Mouse (Mus musculus) R1 (cell line): ENCODE results near the gene Necap2.

Source experiments
- DNase-seq: peaks from one replicate; pipeline ENCODE4 v3.0.0-alpha.2; 2018; ENCODE audit warnings: low read depth, low spot score

The Necap2 gene

GRCm38 (mm10) chr4:141033606-141034549 is 44.3 kb downstream of the Necap2 start:
- no peak for DNase-seq

DNA sequence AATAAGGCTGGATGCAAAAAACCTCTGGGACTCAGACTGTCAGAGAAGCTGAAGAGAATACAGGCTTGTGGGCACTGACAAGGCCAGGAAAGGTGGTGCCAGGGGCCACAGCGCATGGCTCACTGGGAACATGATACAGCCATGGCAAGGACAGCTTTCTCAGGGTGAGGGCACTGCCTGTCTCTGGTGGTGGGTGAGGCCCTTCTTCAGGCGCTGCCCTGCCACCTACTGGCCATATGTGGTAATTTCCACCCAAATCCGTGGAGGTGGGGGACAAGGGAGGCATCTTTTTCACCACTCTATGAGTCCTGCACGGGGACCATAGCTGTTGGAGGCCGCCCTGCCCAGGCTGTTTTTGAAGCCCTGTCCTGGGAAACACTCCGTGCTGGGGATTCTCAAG is 46.4 kb downstream of the Necap2 start:
- DNase-seq, result peak; percentile 66

DNA sequence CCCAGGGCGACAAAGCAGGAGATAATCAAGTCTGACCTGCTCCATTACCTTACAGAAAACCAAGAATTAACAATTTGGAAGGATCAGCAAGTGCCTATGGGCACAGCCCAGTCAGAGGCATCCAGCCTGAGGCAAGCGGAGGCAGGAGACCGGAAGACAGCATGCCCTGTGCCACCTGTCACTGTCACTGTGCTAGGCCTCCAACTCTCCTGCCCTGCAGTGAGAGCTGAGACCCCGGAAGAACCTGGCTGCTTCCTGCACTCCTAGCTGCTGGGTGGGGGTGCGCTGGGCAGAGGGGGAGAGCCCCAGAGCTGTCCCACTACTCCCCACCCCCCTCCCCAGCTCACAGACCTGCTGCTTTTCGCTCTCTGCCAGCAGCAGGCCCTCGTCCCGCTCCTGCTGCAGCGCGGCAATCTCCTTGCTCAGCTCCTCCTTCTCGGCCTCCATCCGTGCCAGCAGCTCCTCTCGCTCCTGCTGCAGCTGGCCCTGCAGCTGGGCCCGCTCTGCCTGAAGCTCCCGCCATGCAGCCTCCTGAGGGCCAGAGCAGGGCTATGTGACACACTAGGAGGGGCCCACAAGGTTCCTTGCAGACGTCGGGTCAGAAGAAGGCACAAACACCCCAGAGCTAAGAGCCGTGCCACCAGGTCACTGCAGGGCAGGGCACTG is 47.5 kb downstream of the Necap2 start:
- DNase-seq, result no peak

DNA sequence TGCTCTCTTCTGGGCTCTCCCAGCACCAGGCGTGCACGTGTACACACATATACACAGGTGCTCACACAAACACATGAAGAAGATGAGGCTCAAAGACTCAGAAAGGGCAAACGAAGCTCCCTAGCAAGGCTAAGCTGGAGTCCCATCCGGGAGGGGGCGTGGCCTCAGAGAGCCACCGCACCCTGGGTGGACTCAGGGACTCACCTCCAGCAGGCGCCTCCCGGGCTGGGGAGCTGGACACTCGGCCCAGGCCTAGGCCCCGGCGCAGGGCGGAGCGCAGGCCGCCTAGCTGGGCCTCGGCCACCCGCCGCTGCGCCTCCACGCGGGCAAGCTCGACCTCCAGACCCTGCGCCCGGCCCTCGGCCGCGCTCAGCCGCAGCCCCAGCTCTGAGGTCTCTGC is 53.2 kb downstream of the Necap2 start:
- DNase-seq, result peak; percentile 53

DNA sequence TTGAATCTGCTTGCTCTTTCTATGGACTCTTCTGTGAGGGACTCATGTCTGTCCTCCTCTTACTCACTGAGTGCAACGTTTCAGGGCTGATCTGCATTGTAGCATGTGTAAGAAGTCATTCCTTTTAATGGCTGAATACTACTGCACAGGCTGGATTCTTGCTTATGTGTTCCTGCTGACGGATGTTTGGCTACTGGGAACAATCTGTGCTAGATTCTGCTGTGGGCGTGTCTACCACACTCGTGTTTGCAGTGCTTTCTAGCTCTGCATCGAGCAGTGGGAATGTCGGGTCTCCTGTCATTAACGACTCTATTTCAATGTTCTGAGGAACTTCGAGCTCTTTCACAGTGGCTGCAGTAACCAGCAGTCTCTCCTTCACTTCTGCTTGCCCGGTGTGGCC is 54.1 kb downstream of the Necap2 start:
- no peak for DNase-seq

- DNase-seq, result no peak
Measured at GRCm38 (mm10) chr4:141021614-141021929, 56.6 kb downstream of the Necap2 start.

DNA sequence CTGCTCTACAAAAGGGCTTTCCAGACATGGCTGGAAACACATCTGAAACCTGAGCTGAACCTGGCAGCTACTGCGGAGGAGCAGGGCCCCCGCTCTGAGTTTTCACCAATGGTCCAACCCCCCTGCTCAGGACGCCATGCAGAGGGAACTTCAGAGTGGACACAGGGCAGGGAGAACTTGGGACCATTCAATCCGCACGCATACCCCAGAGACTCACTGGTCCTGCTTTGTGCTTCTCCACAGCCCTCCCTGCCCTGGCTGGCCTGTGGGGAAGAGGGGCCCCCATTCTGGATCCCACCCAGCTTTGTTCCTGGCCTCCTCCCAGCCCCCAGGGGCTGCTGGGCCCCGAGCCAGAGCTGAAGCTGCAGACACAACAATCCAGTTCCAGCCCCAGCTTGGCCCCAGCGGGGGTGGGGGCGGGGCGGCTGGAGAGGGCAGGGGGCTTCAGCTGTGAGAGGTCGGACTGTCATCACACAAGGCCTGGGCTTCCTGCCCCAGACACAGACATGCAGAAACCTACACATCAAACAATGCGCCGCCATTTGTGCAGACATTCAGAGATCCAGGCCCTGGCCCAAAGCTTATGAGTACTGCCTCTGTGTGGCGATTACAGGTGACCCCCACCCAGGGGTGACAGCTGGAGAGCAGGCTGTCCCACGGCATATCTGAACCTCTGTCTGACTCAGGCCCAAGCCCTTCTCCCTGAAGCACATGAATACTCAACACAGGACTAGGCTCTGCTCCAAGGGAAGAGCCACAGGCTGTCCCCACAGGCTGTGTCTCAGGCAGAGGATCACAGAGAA is 57.1 kb downstream of the Necap2 start:
- no peak for DNase-seq

GRCm38 (mm10) chr4:141020220-141020619 is 57.9 kb downstream of the Necap2 start:
- DNase-seq, result no peak

DNA sequence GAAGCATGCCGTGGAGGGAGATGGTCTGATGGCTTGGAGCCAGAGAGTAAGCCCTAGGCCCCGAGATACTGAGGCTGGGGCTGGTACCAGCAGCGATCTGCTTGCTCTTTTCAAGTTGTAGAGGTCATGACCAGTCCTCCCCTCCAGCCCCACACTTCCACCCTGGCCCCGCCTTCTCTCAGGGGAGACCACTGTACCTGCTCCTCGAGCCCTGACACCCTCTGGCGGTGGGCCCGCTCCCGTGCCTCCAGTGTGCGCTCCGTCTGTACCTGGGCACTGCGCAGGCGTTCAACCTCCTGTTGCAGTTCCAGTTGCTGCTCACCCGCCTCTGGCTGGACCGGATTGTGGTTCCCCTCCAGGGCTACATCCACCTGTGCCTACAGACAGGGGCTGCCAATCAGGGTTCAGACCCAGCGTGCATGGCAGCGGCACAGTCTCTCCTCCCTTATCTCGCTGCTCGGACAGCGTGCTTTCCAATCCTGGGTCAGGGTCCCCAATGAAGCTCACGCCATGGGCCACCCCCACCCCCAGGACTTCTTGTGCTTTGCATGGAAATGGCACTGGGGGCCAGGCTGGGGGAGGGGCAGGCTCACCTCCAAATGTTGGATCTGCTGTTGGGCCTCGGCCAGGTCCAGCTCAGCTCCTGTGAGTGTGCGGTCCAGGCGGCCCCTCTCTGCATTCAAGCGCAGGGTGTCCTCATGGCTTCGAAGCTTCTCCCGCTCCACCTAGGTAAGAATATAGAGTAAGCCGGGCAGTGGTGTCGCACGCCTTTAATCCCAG is 60.3 kb downstream of the Necap2 start:
- DNase-seq, result peak; percentile 73
